Mouse (Mus musculus) midbrain, postnatal 0 days (tissue): Measurements from ENCODE around the gene Ghdc. TPM values are rescaled to one million over a fixed set of nuclear protein-coding genes. Genes with fewer than 3 reads are reported as not detected.

Source experiments
- ATAC-seq: fragments of 200-750 bp; cut with Nextera tagmentation; 2 replicates; pipeline ENCODE4 v1.8.0; 2017; ENCODE audit warnings: moderate number of reproducible peaks, mild to moderate bottlenecking, moderate TSS enrichment, moderate library complexity; ENCODE audit not compliant: low FRiP score
- DNase-seq: peaks from one replicate; pipeline ENCODE4 v3.0.0-alpha.2; 2015; ENCODE audit warnings: low spot score
- H3K27ac ChIP-seq: fragments of 300-500 bp; sonication (generic); 2 replicates; pipeline ENCODE4 v1.5.1; 2014; ENCODE audit warnings: low read depth, mild to moderate bottlenecking, low read length, mixed read lengths
- H3K27me3 ChIP-seq: fragments of 300-500 bp; sonication (generic); 2 replicates; pipeline ENCODE4 v1.6.1; 2014; ENCODE audit warnings: low read length, control low read depth, mixed read lengths; ENCODE audit not compliant: insufficient read depth
- H3K36me3 ChIP-seq: fragments of 300-500 bp; sonication (generic); 2 replicates; pipeline ENCODE4 v1.6.1; 2014; ENCODE audit warnings: low read length, control low read depth, mixed read lengths; ENCODE audit not compliant: insufficient read depth
- H3K4me1 ChIP-seq: fragments of 300-500 bp; sonication (generic); 2 replicates; pipeline ENCODE4 v1.6.1; 2014; ENCODE audit warnings: mild to moderate bottlenecking, control low read depth, antibody characterized with exemption, low read length, mixed read lengths; ENCODE audit not compliant: insufficient read depth
- H3K4me2 ChIP-seq: fragments of 300-500 bp; sonication (generic); 2 replicates; pipeline ENCODE4 v1.6.1; 2014; ENCODE audit warnings: low read depth, mild to moderate bottlenecking, low read length, mixed read lengths; ENCODE audit not compliant: poor library complexity, severe bottlenecking
- H3K4me3 ChIP-seq: fragments of 300-500 bp; sonication (generic); 2 replicates; pipeline ENCODE4 v1.5.1; 2014; ENCODE audit warnings: low read depth, mild to moderate bottlenecking, low read length, moderate library complexity
- H3K9ac ChIP-seq: fragments of 300-500 bp; sonication (generic); replicated peaks from 2 replicates; pipeline ENCODE4 v1.6.1; 2014; ENCODE audit warnings: mild to moderate bottlenecking, low read length, moderate library complexity, mixed read lengths; ENCODE audit not compliant: poor library complexity, severe bottlenecking
- H3K9me3 ChIP-seq: fragments of 300-500 bp; sonication (generic); 2 replicates; pipeline ENCODE4 v1.6.1; 2016; ENCODE audit warnings: low read length, control low read depth
- CTCF ChIP-seq: IDR thresholded peaks from 2 replicates; pipeline ENCODE4 v1.5.1; 2016; ENCODE audit warnings: antibody characterized with exemption, mild to moderate bottlenecking
- WGBS: fragments of 180-500 bp; shearing (Covaris S2); extraction: QIAGEN DNeasy Blood & Tissue Kit; methylation state at CpG from one replicate; pipeline ENCODE4 v1.1.7; 2014; 5-methylcytosine and 5-hydroxymethylcytosine counted together
- polyA plus RNA-seq: library from polyadenylated mRNA; unstranded; fragments of >200 nt; fragmentation: Nextera tagmentation; extraction: Ambion mirVana; gene quantifications from 2 replicates; pipeline ENCODE4 v1.2.1, GENCODE M21; 2015
- total RNA-seq: library from RNA; depleted of rRNA; stranded (reverse); fragments of >200 nt; gene quantifications from 2 replicates; pipeline ENCODE4 v1.2.3, GENCODE M21; 2014

The Ghdc gene
- total and polyA plus RNA-seq, 2 experiments from 2014 or later = 6.7 to 14.1 TPM

- no peak for ATAC-seq
- peaks cover 21% of the 10 kb centered on the region for H3K36me3 ChIP-seq
- no peak for TF ChIP-seq CTCF
- no peaks in the 10 kb centered on the region for H3K27me3 ChIP-seq
- H3K4me3 ChIP-seq = no peak overlapping the region
- 0 out of 2 replicates have a peak, but pooled peaks cover 7% of the 10 kb centered on the region for H3K4me1 ChIP-seq
- H3K27ac ChIP-seq = no peak overlapping the region
- no peak overlapping the region for H3K4me2 ChIP-seq
- DNase-seq = no peak
- H3K9me3 ChIP-seq = no peaks in the 10 kb centered on the region
- WGBS = 64% methylated on average over 6 of the region's 6 CpGs
- no peak overlapping the region for H3K9ac ChIP-seq
Observed at GRCm38 (mm10) chr11:100756476-100756875, 14.3 kb downstream of the Ghdc start.

GRCm38 (mm10) chr11:100754693-100755057 is 16.1 kb downstream of the Ghdc start:
- no peaks in the 10 kb centered on the region for H3K27me3 ChIP-seq
- no peaks in the 10 kb centered on the region for H3K4me1 ChIP-seq
- DNase-seq = no peak
- no peaks in the 10 kb centered on the region for H3K9me3 ChIP-seq
- no peak overlapping the region for H3K4me2 ChIP-seq
- no peak overlapping the region for H3K27ac ChIP-seq
- ATAC-seq = no peak
- WGBS = 90% methylated on average over 3 of the region's 3 CpGs
- no peak overlapping the region for H3K9ac ChIP-seq
- TF ChIP-seq CTCF = no peak
- H3K36me3 ChIP-seq = peaks cover 27% of the 10 kb centered on the region
- no peak overlapping the region for H3K4me3 ChIP-seq

DNA sequence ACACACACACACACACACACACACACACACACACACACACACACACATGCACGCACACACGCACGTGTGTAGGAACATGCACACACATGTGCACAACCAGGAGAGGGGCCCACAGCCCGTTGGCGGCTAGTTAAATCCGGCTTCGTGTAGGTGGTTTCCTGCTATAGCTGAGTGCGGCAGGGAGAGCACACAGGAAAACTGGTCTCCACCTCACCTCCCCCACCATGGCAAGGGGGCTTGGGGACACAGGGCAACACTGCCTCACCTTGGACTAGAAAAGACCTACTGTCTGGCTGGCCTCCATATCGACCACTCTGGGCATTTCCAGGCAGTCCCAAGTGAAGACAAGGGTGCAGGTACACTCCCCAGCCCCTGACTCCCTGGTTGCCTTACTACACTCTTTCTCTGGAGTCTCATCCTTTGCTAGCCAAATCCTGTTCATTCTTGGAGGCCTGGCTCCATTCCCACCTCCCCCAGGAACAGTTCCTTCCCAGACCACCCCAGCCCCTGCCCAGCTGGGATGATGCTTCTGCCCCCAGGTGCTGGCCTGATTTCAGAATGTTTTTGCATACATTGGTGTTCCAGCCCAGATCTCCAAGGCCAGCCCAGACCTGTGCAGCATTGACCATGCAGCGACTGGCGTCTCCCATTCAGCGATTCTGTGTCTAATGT is 16.6 kb downstream of the Ghdc start:
- Histone ChIP-seq H3K4me2 (no peak overlapping the region), H3K4me3 (no peak overlapping the region), H3K9ac (no peak overlapping the region), H3K4me1 (no peaks in the 10 kb centered on the region), H3K27me3 (no peaks in the 10 kb centered on the region), H3K9me3 (no peaks in the 10 kb centered on the region), H3K36me3 (peaks cover 32% of the 10 kb centered on the region), H3K27ac (no peak overlapping the region)
- ATAC-seq (no peak), DNase-seq (no peak)
- no peak for TF ChIP-seq CTCF
- WGBS = 85% methylated on average over 11 of the region's 12 CpGs

GRCm38 (mm10) chr11:100752294-100752693 is 18.5 kb downstream of the Ghdc start:
- peaks cover 37% of the 10 kb centered on the region for H3K36me3 ChIP-seq

GRCm38 (mm10) chr11:100750127-100750526 is 20.6 kb downstream of the Ghdc start:
- TF ChIP-seq CTCF = no peak
- Histone ChIP-seq H3K27me3 (no peaks in the 10 kb centered on the region), H3K4me3 (no peak overlapping the region), H3K4me1 (no peaks in the 10 kb centered on the region), H3K9ac (no peak overlapping the region), H3K36me3 (peaks cover 34% of the 10 kb centered on the region), H3K27ac (no peak overlapping the region), H3K9me3 (no peaks in the 10 kb centered on the region), H3K4me2 (no peak overlapping the region)
- no peak for ATAC-seq
- DNase-seq = no peak
- 93% methylated on average over 16 of the region's 16 CpGs for WGBS

More at GRCm38 (mm10) chr11:100752294-100752693, 18.5 kb downstream of the Ghdc start:
- no peak overlapping the region for H3K4me3 ChIP-seq
- H3K4me2 ChIP-seq = no peak overlapping the region
- WGBS = 42% methylated on average over 10 of the region's 10 CpGs
- ATAC-seq (no peak), DNase-seq (no peak)
- no peak overlapping the region for H3K27ac ChIP-seq
- H3K9ac ChIP-seq = no peak overlapping the region
- H3K9me3 ChIP-seq = no peaks in the 10 kb centered on the region
- TF ChIP-seq CTCF = no peak
- no peaks in the 10 kb centered on the region for H3K27me3 ChIP-seq
- no peaks in the 10 kb centered on the region for H3K4me1 ChIP-seq

GRCm38 (mm10) chr11:100749469-100749868 is 21.3 kb downstream of the Ghdc start:
- no peak for DNase-seq
- WGBS = 56% methylated on average over 25 of the region's 25 CpGs
- Histone ChIP-seq H3K27ac (no peak overlapping the region), H3K4me1 (no peaks in the 10 kb centered on the region), H3K36me3 (peaks cover 30% of the 10 kb centered on the region), H3K9ac (no peak overlapping the region), H3K9me3 (no peaks in the 10 kb centered on the region), H3K4me3 (no peak overlapping the region), H3K27me3 (no peaks in the 10 kb centered on the region), H3K4me2 (no peak overlapping the region)
- TF ChIP-seq CTCF = no peak
- ATAC-seq = no peak
